Mouse (Mus musculus) left cerebral cortex, adult 9 months (tissue): ENCODE measurements around the gene Tada2a.

ENCODE experiments used
- DNase-seq, 2 experiments: peaks; one replicate each; pipeline ENCODE4 v3.0.0; 2022; ENCODE audit warnings: low spot score in 2 of 2

The Tada2a gene

GRCm38 (mm10) chr11:84115646-84116045 lies 13.8 kb downstream of the Tada2a start:
- DNase-seq: no peak

- peak in 1 of 2 experiments; percentile 16 for DNase-seq
These were observed 15.8 kb downstream of the Tada2a start for GRCm38 (mm10) chr11:84113623-84114022.

GRCm38 (mm10) chr11:84107137-84107536 lies 22.3 kb downstream of the Tada2a start:
- no peak for DNase-seq

- DNase-seq: no peak
These were observed 25.4 kb downstream of the Tada2a start for GRCm38 (mm10) chr11:84104036-84104435.

- DNase-seq: no peak
These were observed 28.2 kb downstream of the Tada2a start for GRCm38 (mm10) chr11:84101182-84101581.

GRCm38 (mm10) chr11:84097251-84097998 lies 32.0 kb downstream of the Tada2a start:
- DNase-seq: peak in 1 of 2 experiments; percentile 49

GRCm38 (mm10) chr11:84095084-84095483 lies 34.3 kb downstream of the Tada2a start:
- DNase-seq: no peak

- DNase-seq: no peak
These were observed 38.8 kb downstream of the Tada2a start for GRCm38 (mm10) chr11:84090572-84090971.

GRCm38 (mm10) chr11:84081901-84082300 lies 47.5 kb downstream of the Tada2a start:
- no peak for DNase-seq

- no peak for DNase-seq
These were observed 49.1 kb downstream of the Tada2a start for GRCm38 (mm10) chr11:84080327-84080726.

GRCm38 (mm10) chr11:84079887-84080286 lies 49.5 kb downstream of the Tada2a start:
- no peak for DNase-seq

GRCm38 (mm10) chr11:84079361-84079760 lies 50.0 kb downstream of the Tada2a start:
- DNase-seq: no peak

- DNase-seq: no peak
These were observed 50.8 kb downstream of the Tada2a start for GRCm38 (mm10) chr11:84078601-84079000.

- DNase-seq: no peak
These were observed 52.4 kb downstream of the Tada2a start for GRCm38 (mm10) chr11:84077008-84077407.

- peak in 1 of 2 experiments; percentile 45 for DNase-seq
These were observed 55.3 kb downstream of the Tada2a start for GRCm38 (mm10) chr11:84073816-84074764.

GRCm38 (mm10) chr11:84072904-84073651 lies 56.3 kb downstream of the Tada2a start:
- DNase-seq: peak; percentile 81 to 83

GRCm38 (mm10) chr11:84069034-84069370 lies 60.4 kb downstream of the Tada2a start, which contains the start of gene Dusp14:
Dusp14 (minus strand) TSS chr11:84069261.
- DNase-seq: no peak

- peak in 1 of 2 experiments; percentile 53 for DNase-seq
These were observed 61.0 kb downstream of the Tada2a start for GRCm38 (mm10) chr11:84068191-84069033.

GRCm38 (mm10) chr11:84067720-84068190 lies 61.6 kb downstream of the Tada2a start:
- DNase-seq: peak in 1 of 2 experiments; percentile 39

GRCm38 (mm10) chr11:84066927-84067645 lies 62.3 kb downstream of the Tada2a start:
- DNase-seq: peak; percentile 75 to 83
